Mouse (Mus musculus) myocyte (in vitro differentiated cells): ENCODE results near the gene Npepps. TPM values are rescaled to one million over a fixed set of nuclear protein-coding genes. Genes with fewer than 3 reads are reported as not detected.

Source experiments
- H3K27me3 ChIP-seq: one replicate; pipeline ENCODE4 v1.6.1; 2011; ENCODE audit not compliant: control insufficient read depth, insufficient read depth, insufficient read length
- H3K36me3 ChIP-seq: one replicate; pipeline ENCODE4 v1.6.1; 2011; ENCODE audit not compliant: control insufficient read depth, insufficient read depth
- H3K4me2 ChIP-seq: one replicate; pipeline ENCODE4 v1.6.1; 2011; ENCODE audit warnings: low read depth, control low read depth
- H3K4me3 ChIP-seq: one replicate; pipeline ENCODE4 v1.5.1; 2011; ENCODE audit warnings: mild to moderate bottlenecking, control low read depth, moderate library complexity
- H3K79me2 ChIP-seq: one replicate; pipeline ENCODE4 v1.6.1; 2011; ENCODE audit not compliant: control insufficient read depth, insufficient read depth
- H3ac ChIP-seq: one replicate; pipeline ENCODE4 v1.6.1; 2011; ENCODE audit not compliant: control insufficient read depth, insufficient read length
- CEBPB ChIP-seq: IDR thresholded peaks from 2 replicates; pipeline ENCODE4 v1.6.1; 2011; ENCODE audit warnings: mild to moderate bottlenecking, moderate library complexity; ENCODE audit not compliant: poor library complexity, insufficient read depth, severe bottlenecking
- E2F4 ChIP-seq: IDR thresholded peaks from one replicate; pipeline ENCODE4 v1.6.1; 2011; ENCODE audit warnings: mild to moderate bottlenecking, control low read depth, moderate library complexity; ENCODE audit not compliant: insufficient read depth
- MAX ChIP-seq: IDR thresholded peaks from one replicate; pipeline ENCODE4 v1.6.1; 2011; ENCODE audit warnings: low read depth, mild to moderate bottlenecking, control low read depth
- MYOD1 ChIP-seq, 3 experiments: IDR thresholded peaks; one replicate each; pipeline ENCODE4 v1.6.1; 2011; ENCODE audit warnings: control low read depth in 2 of 3, low read depth in 2 of 3, mild to moderate bottlenecking in 2 of 3, moderate library complexity in 1 of 3; ENCODE audit not compliant: insufficient read length in 2 of 3, control insufficient read depth in 1 of 3
- MYOG ChIP-seq, 3 experiments: IDR thresholded peaks; one replicate each; pipeline ENCODE4 v1.6.1; 2011; ENCODE audit warnings: control low read depth in 2 of 3, low read depth in 2 of 3, mild to moderate bottlenecking in 2 of 3; ENCODE audit not compliant: insufficient read length in 2 of 3, control insufficient read depth in 1 of 3, insufficient read depth in 1 of 3
- POLR2A ChIP-seq: IDR thresholded peaks from one replicate; pipeline ENCODE4 v1.6.1; 2011; ENCODE audit warnings: low read depth, mild to moderate bottlenecking, control low read depth, moderate library complexity; ENCODE audit not compliant: insufficient read length
- POLR2AphosphoS2 ChIP-seq: IDR thresholded peaks from one replicate; pipeline ENCODE4 v1.6.1; 2011; ENCODE audit warnings: low read depth, control low read depth; ENCODE audit not compliant: insufficient read length
- REST ChIP-seq: IDR thresholded peaks from one replicate; pipeline ENCODE4 v1.6.1; 2011; ENCODE audit warnings: mild to moderate bottlenecking, control low read depth, moderate library complexity; ENCODE audit not compliant: insufficient read depth, insufficient read length
- SRF ChIP-seq: IDR thresholded peaks from one replicate; pipeline ENCODE4 v1.6.1; 2011; ENCODE audit warnings: low read depth; ENCODE audit not compliant: control insufficient read depth, insufficient read length
- TCF12 ChIP-seq: IDR thresholded peaks from one replicate; pipeline ENCODE4 v1.6.1; 2011; ENCODE audit warnings: mild to moderate bottlenecking, control low read depth; ENCODE audit not compliant: poor library complexity, insufficient read depth, severe bottlenecking
- TCF3 ChIP-seq: IDR thresholded peaks from one replicate; pipeline ENCODE4 v1.6.1; 2011; ENCODE audit warnings: low read depth, control low read depth; ENCODE audit not compliant: insufficient read length
- USF1 ChIP-seq: IDR thresholded peaks from one replicate; pipeline ENCODE4 v1.6.1; 2011; ENCODE audit warnings: low read depth, mild to moderate bottlenecking, control low read depth, moderate library complexity
- polyA plus RNA-seq: library from polyadenylated mRNA; unstranded; fragments of >200 nt; fragmentation: generic; extraction: Trizol; gene quantifications from one replicate; pipeline ENCODE4 v1.2.1, GENCODE M21; 2012; ENCODE audit warnings: missing spikeins

Npepps gene
- polyA plus RNA-seq, 1 experiment, result 45.6 TPM

DNA sequence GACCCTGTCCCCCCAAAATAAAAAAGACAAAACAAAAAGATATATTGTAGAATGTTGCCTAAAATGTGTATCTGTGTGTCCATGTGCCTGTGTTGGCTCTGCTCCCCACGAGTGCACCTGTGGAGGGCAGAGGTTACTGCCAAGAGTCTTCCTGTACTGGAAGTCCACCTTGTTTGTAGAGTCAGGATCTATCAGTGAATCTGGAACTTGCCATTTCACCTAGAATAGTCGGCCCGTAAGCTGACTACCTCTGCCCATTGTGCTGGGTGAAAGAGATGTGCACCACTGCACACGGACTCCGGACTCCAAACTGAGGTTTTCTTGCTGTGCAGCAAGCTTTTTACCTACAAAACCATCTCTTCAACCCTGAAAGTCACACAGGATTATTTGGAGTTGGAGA, 66.0 kb downstream of the Npepps start:
- H3K36me3 ChIP-seq, result peaks cover 94% of the 10 kb centered on the region
- H3K27me3 ChIP-seq, result no peaks in the 10 kb centered on the region
- H3ac ChIP-seq, result no peak overlapping the region
- H3K4me3 ChIP-seq, result no peak overlapping the region
- no peak for TF ChIP-seq REST
- TF ChIP-seq MYOG (IDR thresholded peaks at IDR 0.05; ENCODE audit: control insufficient read depth in 1 of 3, insufficient read depth in 1 of 3, insufficient read length in 2 of 3, low read depth in 2 of 3), result no peak
- peak; percentile 23 for TF ChIP-seq POLR2AphosphoS2
- no peak overlapping the region for H3K4me2 ChIP-seq
- H3K79me2 ChIP-seq, result no peaks in the 10 kb centered on the region

DNA sequence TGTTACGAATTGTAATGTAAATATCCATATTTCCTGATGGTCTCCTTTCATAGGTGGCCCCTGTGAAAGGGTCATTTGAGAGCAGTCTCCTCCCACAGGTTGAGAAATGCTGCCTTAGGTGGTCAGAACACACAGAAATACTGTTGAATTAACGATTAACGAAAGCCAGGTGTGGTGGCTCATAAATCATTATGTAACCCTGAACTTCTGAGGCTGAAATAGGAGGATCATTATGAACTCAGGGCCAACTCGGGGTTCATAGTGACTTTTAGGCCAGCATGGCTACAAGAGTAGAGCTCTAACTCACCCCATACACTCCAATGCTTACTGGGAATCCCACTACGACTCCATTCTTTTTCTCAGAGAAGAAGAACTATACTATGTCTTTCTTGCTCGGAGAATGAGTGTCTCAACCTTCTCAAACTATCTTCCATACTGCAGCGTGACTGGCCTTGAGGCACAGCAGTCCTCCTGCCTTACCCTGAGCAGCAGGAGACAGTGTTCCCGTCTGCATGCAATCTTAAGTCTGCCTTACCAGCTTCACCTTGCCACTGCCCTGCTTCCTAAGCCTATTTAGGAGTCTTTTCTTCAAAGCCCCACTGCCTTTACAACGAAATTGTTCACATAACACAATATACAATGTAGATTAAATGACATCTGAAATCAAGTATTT, 69.6 kb downstream of the Npepps start:
- H3K79me2 ChIP-seq, result no peaks in the 10 kb centered on the region
- no peak overlapping the region for H3K4me3 ChIP-seq
- H3K27me3 ChIP-seq, result no peaks in the 10 kb centered on the region
- H3K4me2 ChIP-seq, result no peak overlapping the region
- TF ChIP-seq E2F4 (no peak), MAX (no peak), USF1 (no peak), MYOG (IDR thresholded peaks at IDR 0.05; ENCODE audit: control insufficient read depth in 1 of 3, insufficient read depth in 1 of 3, insufficient read length in 2 of 3, low read depth in 2 of 3) (no peak), CEBPB (no peak), TCF12 (no peak), SRF (no peak), POLR2A (no peak), MYOD1 (IDR thresholded peaks at IDR 0.05; ENCODE audit: control insufficient read depth in 1 of 3, insufficient read length in 2 of 3, low read depth in 2 of 3) (no peak), REST (no peak), POLR2AphosphoS2 (no peak), TCF3 (no peak)
- no peak overlapping the region for H3ac ChIP-seq
- H3K36me3 ChIP-seq, result peaks cover 74% of the 10 kb centered on the region

DNA sequence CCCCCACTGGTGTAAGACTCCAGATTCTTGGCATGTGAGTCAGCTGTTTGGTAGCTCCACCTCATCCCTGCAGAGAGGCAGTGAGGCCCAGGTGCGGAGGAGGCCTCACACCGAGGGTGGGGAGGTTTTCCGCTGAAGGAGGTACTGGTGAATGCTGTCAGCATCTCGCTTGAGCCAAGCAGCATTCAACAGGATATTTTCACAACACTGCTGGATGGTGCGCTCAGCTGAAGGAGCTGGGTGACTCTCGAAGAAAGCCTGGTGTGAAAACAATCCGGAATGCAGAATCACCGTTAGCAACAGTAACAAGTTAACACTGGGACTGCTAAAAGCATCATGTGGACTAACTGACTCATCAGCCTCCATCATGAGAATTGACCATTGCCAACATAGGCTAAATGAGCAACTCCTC, 73.4 kb downstream of the Npepps start:
- Histone ChIP-seq H3K4me2 (peak overlapping the region; percentile 30), H3K36me3 (peaks cover 44% of the 10 kb centered on the region), H3K4me3 (no peak overlapping the region), H3ac (no peak overlapping the region), H3K27me3 (no peaks in the 10 kb centered on the region), H3K79me2 (no peaks in the 10 kb centered on the region)
- TF ChIP-seq TCF3, result no peak
- no peak for TF ChIP-seq TCF12

DNA sequence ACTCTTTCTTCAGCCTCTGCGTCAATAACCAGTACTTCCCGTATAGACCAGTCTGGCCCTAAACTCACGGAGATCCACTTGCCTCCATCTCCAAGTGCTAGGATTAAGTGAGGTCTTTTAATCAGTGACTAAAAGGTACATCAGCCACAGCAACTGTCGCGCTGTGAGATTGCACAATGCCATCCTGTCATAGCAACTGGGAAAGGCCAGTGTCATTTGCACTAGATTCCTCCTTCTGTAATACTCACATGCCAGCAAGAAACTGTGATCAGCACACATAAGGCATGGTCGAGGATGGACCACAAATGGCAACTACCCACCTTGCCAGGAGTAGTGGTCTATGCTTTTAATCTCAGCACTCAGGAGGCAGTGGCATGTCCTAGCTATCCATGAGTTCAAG, 80.9 kb downstream of the Npepps start:
- Histone ChIP-seq H3K27me3 (no peaks in the 10 kb centered on the region), H3K36me3 (no peaks in the 10 kb centered on the region), H3K4me3 (no peak overlapping the region), H3ac (no peak overlapping the region), H3K79me2 (no peaks in the 10 kb centered on the region), H3K4me2 (no peak overlapping the region)
- no peak for TF ChIP-seq TCF12
- no peak for TF ChIP-seq POLR2AphosphoS2
- TF ChIP-seq POLR2A, result no peak
- TF ChIP-seq MYOG (IDR thresholded peaks at IDR 0.05; ENCODE audit: control insufficient read depth in 1 of 3, insufficient read depth in 1 of 3, insufficient read length in 2 of 3, low read depth in 2 of 3), result no peak
- no peak for TF ChIP-seq TCF3
- TF ChIP-seq E2F4, result no peak
- TF ChIP-seq MYOD1 (IDR thresholded peaks at IDR 0.05; ENCODE audit: control insufficient read depth in 1 of 3, insufficient read length in 2 of 3, low read depth in 2 of 3), result no peak
- TF ChIP-seq REST, result no peak
- TF ChIP-seq SRF, result no peak
- no peak for TF ChIP-seq MAX
- no peak for TF ChIP-seq CEBPB

DNA sequence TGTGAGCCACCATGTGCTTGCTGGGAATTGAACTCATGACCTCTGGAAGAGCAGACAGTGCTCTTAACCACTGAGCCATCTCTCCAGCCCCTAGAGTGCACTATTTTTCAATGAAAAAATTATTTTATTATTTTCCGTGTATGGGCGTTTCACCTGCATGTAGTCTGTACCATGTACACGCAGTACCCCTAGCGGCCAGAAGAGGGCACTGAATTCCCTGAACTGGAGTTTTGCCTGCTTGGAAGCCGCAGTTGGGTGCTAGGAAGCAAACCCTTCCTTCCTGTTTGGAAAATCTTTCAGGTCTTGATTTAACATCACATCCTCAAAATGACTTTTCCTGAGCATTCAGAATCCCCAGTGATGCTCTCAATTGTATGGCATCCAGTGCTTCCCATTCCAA, 81.8 kb downstream of the Npepps start:
- Histone ChIP-seq H3K27me3 (no peaks in the 10 kb centered on the region), H3K4me3 (no peak overlapping the region), H3ac (no peak overlapping the region), H3K36me3 (no peaks in the 10 kb centered on the region), H3K79me2 (no peaks in the 10 kb centered on the region), H3K4me2 (no peak overlapping the region)
- no peak for TF ChIP-seq E2F4
- TF ChIP-seq SRF, result no peak
- no peak for TF ChIP-seq REST
- no peak for TF ChIP-seq MAX
- TF ChIP-seq TCF12, result no peak
- no peak for TF ChIP-seq MYOG (IDR thresholded peaks at IDR 0.05; ENCODE audit: control insufficient read depth in 1 of 3, insufficient read depth in 1 of 3, insufficient read length in 2 of 3, low read depth in 2 of 3)
- no peak for TF ChIP-seq USF1
- TF ChIP-seq MYOD1 (IDR thresholded peaks at IDR 0.05; ENCODE audit: control insufficient read depth in 1 of 3, insufficient read length in 2 of 3, low read depth in 2 of 3), result no peak
- no peak for TF ChIP-seq POLR2A
